Mouse (Mus musculus) cerebellum, adult 11 months (tissue): ENCODE data around the gene Tes.

ENCODE experiments used
- DNase-seq: peaks from one replicate; pipeline ENCODE4 v3.0.0; 2022

Gene Tes

DNA sequence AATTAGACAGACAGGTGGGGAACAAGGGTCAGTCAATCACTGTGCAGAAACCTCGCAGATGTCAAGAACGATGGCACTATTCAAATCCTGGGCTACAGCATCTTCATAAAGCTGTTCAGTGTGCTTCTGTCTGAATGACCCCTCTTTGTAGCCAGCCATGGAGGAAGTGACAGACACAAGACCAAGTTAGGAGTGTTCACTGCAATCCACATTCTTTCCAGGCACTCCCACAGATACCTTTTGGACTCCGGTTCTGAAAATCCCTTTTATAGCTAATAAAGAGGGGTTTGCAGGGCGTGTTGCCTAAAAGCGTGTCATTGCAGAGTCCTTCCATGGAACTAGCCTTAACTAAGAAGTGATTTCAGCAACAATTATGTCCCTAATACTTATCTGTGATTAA lies 14.9 kb downstream of the Tes start:
- DNase-seq = no peak

- no peak for DNase-seq
These were observed 17.3 kb downstream of the Tes start for GRCm38 (mm10) chr6:17082238-17082637.

DNA sequence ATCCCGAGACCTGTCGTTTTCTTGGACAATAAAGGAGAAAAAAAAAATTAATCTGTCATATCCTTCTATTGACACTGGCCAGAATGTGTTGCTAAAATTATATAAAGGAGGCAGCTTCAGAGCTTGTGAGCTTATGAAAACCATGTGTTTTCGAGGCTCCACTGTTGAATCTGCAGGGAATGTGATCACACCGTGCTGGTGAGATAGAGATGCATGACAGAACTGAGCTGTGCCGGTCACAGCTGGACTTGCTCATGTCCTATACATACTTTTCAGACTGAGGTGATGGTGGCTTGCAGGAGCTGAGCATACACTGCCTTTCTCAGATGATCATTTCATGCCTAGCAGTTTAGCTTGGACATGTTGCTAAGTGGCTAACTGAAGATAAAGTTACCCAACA lies 17.9 kb downstream of the Tes start:
- no peak for DNase-seq

DNA sequence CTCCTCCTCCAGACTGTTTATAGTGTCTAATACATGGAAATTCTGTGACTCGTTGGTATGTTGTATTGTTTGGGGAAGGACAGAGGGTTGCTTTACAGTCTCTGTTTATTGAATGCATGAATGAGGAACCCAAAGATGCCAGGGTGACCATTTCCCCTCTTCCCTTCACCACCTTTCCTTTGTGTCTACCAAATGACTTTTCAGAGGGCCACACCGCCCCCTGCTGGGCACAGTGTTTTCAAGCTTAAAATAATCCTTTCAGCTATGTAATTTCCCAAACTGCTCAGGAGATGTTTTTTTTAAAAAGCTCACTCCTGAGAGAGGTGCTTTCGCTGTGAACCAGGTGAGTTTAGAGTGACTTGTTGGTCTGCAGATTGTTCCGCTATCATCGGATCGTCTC lies 22.5 kb downstream of the Tes start:
- DNase-seq = no peak

- no peak for DNase-seq
These were observed 32.4 kb downstream of the Tes start for GRCm38 (mm10) chr6:17097301-17097700.

- no peak for DNase-seq
These were observed 33.6 kb downstream of the Tes start for GRCm38 (mm10) chr6:17098559-17098958.

DNA sequence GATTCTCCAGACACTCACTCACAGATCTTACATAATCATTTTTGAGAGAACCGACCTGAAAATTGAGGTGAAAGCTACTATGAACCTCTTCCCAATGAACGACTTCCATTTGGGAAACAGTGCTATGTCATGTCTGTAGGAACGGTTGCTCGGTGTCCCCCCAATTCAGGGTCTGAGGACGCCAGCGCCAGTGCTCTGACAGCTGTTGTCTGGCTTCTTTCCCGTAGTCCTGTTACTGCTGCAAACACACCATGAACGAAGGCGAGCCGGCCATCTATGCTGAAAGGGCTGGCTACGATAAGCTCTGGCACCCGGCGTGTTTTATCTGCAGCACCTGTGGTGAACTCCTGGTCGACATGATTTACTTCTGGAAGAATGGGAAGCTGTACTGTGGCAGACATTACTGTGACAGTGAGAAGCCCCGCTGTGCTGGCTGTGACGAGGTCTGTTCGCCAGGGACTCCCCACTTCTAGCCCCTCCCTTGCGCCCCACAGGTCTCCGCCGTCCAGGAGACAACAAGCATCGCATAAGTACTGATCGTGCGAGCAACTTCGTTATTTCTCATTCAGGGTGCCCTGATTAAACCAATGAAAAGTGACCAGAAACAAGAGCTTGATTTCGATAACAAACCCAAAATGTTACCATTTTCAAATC lies 34.7 kb downstream of the Tes start:
- no peak for DNase-seq

DNA sequence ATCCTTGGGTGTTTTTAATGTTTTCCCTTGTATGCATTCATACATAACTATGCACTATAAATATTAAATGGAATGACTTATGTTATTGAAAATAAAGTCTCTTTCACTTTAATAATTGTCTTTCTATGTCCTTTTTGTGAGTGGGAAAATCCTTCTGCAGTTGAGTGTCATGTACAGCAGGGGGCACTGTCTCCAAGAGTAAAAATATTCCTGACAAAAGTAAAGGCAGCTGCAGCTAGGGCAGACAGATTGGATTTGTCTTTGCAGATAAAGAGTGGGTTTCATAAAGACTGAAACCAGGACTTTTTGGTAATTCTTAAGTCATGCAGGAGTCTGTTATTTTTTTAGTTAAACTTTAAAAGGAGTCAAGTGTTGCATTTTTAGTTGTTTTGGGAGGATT lies 40.8 kb downstream of the Tes start:
- peak; percentile 6 for DNase-seq

DNA sequence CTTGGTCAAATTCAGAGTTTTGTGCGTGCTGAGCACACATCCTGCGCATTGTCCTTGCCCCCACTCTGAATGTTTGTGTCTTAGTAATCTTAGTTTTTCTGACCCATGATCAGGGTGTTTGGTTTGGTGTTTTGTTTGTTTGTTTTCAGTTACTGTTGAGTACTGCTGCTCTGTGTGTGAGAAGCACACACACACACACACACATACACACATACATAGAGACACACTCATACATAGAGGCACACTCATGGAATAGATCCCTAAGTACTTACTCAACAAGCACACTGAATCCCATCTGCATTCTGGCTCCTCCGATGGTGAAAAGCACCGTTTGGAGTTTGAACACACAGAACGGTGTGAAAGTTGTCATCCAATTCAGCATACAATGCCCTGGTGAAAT lies 41.5 kb downstream of the Tes start:
- no peak for DNase-seq

DNA sequence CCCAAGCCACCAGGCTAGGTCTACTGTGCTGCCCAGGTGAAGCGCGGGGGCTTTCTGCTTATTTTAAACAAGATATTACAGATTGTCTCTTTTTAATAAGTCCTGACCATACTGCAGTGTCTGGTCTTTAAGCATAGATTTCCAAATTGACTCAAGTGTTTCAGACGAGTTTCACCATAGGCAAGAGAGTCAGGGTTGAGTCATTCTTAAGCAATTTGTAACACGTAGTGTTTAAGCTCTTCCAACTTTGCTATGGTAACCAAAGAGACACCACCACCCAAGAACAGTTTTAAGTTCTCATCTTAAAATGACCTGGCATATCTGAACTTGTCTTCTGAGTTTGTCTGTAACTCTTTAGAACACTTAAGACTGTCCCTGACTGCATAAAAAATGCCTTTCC lies 44.3 kb downstream of the Tes start:
- no peak for DNase-seq

DNA sequence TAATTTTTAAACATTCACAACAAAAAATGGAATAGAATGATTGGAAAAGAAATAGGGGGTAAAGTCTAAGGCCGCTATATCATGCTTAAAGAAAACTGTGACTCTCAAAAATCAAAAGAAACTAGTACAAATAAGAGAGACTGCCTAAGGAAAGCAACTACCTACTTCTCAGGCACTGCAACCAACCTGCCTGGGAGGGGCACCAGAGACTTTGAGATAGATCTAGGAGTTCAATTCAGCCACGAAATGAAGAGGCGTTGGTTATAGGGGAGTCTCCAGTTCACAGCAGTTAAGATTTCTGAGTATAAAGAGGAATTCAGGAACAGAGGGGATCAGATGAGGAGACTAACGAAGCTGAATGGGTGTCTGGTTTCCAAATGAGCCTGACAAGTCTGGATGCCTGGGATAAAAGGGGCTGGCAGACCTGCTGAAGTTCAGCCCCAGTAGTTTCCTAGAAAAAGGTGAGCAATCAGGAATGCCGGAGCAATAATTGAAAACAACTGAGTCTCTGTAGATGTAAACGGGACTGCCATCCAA lies 45.7 kb downstream of the Tes start:
- DNase-seq = no peak

- no peak for DNase-seq
These were observed 47.1 kb downstream of the Tes start for GRCm38 (mm10) chr6:17112081-17112480.

GRCm38 (mm10) chr6:17112990-17113389 lies 48.0 kb downstream of the Tes start:
- no peak for DNase-seq

DNA sequence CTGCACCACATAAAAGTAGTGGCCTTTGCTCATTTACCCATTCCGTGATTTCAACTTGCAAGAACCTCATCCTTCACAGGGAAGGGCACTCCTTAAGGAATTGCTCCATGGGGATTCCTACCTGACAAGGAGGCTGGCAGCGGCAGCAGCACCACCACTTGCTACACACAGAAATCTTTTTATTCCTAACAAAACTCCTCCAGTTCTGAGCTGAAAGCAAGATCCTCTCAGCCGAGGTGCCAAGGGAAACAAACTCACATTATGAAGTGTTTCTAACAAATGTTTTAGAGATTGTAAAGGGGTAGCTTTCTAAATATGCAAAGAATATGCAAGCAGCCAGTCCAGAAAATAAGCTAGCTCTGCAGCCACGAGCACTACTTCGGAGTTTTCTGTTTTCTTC lies 49.6 kb downstream of the Tes start:
- DNase-seq = no peak

DNA sequence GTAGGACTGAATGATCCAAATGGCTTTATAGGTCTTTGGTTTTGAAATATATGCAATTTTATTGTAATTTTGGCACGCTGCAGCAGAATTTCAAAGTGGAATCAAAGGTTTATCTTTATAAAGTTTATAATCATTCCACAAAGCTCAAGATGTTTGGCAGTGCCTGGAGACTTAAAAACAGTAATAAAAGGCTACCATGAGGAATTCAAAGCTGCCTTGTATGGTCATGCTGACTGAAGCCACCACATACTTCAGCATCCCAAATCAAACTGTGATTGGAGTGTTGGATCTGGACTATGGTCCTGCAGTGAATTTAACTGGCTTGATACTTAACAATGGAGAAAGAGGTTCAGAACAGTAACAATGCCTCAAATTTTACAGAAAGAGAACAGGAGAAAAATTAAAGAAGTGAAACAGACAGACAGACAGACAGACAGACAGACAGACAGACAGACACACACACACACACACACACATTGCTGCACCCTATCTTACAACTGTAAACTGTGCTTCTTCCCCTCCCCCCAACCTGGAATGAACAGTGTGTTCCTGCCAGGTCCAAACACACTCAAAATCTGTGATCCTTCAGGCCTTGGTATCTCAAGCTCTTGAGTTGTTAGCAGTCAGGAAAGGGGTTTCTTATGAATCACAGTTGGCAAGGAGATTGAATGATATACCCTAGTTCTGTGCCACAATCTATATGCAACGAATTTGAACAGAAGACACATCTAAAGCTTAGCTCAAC lies 50.3 kb downstream of the Tes start:
- no peak for DNase-seq

DNA sequence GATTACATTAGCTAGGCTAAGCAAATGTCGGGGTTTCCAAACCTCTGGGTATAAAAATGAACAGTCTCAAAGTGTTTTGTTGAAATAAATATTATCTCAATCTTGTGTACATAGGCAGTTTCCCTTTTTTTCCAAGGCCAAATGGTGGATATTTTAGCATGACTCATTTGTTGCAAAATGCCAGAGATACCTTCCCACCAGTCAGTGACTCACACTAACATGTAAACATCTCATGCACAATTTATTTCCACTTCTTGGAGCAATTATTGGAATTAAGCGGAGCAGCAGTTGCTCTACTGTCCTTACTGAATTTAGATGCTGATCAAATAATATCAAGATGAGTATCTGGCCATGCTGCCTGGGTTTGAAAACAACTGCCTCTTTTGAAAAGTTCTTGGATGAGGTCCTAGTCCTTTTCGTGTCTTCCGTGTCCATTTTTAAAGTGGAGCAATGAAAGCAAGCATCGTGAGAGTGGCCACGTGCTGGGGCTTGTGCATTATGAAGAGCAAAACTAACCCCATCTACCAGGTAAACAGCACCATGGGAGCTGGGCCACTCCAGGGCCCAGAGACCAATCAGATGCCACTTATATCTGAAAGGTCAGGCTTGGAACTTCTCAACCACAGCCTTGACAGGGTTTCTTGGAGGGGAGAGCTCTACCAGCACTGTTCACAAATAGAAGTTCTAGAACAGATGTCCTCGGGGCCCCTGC lies 54.7 kb downstream of the Tes start:
- no peak for DNase-seq

DNA sequence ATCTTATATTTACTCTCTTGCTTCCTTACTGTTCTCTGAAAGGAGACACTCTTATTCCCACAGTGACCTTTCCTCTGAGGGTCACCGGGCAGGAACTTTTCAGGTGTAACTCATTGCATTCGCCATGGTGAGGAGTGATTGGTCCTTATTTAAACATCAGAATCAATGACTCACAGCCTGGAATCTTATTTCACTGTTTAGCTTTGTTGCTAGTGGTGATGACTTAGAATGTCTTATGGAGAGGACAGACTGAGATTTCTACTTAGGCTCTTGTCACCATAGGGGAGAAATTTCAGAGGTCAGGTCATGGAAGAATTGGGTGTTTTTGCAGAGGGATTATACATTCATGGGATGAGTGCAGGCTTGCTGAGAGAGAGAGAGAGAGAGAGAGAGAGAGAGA lies 75.1 kb downstream of the Tes start:
- no peak for DNase-seq

DNA sequence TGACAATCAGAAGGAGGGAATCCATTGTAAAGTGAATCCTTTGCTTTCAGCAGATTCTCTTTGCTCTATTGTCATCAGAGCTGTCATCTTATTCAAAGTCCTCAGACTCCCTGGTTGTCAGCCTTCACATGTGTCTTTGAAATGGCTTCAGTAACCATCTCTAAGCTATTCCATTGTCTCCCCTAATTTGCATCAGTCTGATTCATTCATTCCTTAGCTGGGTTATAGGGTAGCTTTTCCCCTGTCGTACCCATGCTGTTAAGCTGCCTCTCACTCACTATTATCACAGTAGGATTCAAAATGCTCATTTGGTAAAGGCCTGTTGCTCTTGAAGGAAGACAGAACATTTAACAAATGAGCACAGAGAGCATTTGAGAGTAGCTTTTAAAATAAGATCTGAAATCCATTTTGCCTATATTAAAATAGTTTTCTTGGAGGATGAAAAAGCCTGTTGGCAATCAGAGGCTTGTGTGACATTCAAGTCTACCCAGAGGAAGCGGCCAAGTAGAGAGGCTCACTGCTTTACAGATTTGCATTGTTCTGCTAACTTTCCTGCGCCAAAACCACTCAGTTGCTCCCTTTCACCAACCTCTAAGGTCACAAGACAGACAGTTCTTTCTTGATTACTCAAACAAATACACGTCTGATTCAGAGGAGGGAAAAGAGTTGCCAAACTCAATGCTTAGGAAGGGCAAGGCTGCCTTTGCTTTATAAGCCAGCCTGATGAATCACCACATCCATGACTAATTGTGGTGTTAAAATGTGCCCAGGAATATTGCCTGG lies 77.8 kb downstream of the Tes start:
- DNase-seq = no peak

DNA sequence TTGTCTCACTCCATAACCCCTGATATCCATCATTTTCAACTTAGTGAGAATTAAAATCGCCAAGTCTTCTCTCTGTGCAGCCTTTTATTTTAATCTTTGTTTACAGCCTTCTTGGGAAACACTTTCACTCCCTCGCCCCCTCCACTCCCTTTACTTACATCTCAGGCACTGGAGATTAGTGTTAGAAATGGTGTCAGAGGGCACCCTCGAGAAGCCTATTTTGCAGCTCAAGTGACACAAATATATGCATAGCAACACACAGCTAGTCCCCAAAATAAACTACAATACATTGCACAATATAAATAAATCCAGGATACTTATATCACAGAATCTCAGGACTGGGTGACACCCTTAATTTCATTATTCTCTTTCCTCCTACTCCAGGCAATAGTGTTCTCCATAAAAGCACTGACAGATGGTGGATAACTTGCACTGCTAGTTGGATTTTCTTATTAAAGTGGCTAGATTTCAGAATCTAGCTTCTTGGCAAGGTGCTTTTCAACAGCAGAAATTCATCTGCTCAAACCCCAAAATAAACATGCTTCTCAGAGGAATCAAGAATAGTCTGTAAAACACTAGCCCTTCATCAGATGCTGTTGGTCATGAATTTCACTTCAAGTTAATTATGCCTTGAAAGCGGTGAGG lies 86.2 kb downstream of the Tes start:
- DNase-seq = no peak

DNA sequence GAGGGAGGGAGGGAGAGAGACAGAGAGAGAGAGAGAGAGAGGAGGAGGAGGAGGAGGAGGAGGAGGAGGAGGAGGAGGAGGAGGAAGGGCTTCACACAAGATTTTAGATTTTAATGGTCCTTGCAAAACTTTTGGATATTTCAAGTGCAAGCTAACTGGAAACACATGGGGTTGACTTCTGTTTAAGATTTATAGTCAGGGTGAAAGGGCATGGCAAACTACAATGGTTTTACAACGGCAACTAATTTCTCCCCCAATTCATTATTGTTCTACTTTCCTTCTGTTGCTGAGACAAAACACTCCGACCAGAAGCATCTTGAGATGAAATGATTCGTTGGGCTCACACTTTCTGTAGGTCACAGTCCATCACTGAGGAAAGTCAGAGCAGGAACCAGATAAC lies 87.6 kb downstream of the Tes start:
- no peak for DNase-seq
